Mouse (Mus musculus): ENCODE results near the gene BC034090.

Gene BC034090

DNA sequence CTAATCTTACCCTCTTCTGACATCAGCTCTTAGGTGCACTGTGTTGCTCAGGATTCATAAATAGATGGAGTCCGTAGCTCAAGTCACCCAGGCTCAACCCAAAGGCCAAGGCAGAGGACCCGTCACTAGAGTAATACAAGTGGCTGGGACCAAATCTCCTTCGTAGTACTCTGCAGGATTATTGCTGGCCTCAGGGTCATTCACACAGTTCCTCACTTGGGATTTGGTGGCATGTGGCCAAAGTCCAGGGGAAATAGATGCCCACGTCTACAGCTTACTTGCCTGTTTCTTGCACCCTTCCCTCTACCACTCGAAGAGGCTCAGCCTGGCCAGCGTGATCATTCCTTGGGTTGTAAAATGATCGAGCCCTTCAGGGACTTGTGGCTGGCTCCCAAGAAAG lies 30.3 kb downstream of the BC034090 start:
- no peak for DNase-seq

DNA sequence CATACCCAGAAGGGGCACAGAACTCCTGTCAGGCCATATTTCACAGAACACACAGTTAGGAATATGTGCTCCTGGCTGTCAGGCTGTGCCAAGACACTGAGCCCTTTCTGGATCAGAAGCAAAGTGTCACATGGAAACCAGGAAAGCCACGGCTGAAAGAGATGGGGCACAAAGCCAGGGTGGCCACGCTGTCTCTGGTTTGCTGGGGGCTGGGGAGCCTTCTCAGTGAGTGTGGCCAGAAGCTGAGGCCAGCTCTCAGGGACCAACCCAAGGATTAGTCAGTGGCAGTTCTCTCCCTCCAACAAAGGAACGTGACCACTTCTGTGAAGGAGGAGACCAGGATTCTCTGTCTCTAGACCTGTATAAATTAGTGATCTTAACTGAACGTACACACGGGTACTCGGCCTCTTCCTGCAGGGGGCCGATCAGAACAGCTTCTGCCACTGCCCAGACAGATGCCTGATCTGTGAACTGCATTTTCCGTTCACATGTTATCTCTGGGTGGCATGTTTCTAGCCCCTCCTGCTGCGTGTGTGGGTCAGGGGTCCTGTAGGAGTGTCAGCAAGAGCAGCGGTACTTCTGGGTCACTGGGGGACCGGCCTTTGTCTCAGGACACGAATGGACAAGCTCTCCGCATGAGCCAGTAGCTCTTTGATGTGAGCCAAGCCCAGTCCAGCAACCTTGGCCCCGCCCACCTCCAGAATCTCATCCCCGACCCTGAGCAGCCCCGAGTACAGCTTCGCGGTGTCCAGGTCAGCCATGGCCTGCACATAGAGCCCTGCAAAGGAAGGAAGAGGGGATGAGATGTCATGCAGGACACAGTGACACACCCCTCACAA lies 31.1 kb downstream of the BC034090 start:
- no peak for DNase-seq

DNA sequence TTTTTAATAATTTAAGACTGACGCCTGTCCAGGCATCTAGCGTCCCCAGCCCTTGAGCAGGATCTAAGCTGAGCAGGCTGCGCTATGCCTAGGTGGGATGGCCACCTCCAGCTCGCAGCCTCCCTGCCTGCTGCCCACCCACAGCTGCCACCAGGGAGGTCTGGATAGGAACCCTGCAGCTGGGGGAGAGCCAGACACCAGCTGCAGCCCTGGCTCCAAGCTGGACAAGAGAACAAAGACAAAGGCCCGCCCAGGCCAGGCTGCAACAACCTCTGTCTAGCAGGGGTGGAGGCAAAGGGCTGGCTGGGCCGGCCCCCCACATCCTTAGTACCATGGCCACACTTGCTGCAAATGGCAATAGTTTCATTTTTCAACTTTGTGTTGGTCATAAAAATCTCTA lies 31.8 kb downstream of the BC034090 start:
- peak; percentile 54 for DNase-seq

DNA sequence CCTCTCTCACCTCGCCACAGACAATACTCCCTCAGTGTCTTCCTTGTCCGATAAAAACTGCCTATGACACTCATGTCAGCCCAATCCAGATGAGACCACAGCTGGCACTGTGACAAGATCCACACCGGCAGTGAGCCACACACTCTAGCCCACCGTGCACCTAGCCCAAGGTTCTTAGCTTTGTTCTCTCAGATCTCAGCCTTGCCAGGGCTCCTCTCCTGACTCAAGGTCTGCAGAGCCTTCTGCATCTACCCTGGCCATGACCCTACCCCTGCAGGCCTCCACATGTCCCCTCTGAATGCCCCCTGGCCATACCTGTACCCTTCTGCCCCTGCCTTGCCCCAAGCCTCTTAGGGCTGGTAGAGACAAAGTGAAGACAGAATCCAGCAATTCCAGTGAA lies 32.2 kb downstream of the BC034090 start:
- DNase-seq: no peak

DNA sequence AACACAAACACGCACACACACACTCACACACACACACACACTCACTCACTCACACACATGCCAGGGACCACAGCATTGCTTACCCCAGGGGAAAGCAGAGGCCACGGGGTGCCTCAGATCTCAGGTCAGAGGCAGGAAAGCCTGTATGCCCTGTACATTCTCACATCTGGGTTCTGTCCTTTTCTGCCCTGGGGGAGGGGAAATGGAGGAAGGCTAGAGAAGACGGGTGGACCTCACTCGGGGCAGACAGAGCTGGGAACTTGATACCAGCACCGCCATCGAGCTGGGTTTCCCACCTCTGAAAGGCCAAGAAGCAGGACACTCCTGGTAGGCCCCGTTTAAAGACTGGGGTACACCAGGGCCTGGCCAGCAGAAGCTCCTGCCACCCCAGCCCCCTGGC lies 33.2 kb downstream of the BC034090 start:
- no peak for DNase-seq

DNA sequence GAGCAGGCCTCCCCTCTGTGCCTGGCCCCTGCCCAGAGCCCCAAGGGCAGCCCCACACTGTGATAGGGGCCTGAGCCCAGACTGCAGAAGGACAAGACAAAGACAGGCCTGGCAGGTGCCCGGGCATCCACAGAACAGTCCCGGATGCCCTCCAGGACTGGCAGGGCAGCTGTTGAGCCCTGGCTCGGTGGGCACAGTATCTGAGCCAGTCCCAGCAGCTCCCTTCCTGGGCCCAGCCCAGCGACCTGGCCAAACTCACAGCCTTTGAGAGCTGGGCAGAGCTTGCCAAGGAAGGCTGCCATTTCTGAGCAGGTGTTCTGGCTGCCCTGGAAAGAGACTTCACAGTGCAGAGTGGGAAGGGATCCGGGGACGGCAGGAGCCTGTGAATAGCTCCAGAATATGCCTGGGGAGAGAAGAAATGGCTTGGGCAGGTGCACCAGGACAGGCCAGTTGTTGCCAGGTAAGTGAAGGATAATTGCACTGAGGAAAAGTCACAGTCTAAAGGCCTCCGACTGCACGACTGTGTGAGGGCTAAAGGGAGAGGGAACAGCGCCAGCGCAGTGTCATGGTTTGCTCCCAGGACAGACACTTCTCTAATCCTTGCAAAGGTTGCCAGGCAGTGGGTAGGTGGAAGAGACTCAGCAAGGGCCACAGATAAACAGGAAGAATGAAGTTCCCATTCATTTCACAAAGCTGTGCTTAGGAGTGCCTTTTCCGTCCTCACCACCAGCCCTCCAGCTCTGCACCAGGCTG lies 34.1 kb downstream of the BC034090 start:
- DNase-seq: no peak

DNA sequence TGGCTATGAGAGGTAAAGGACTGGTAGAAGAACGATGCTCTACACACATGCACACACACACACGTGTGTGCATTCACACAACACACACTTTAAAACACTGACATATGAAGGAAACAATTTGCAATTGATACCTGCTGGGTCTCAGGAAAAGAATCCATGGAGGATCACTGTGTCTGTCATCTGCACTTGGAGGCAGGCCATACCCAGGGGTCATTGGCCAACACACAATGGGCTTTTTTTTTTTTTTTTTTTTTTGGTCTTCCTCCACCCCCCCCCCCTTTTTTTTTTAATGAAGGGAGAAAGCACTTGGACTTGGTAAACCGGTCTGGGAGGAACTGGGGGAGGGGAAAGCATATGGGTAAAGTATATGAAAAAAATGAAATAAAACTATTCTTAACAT lies 36.4 kb downstream of the BC034090 start:
- DNase-seq: no peak

DNA sequence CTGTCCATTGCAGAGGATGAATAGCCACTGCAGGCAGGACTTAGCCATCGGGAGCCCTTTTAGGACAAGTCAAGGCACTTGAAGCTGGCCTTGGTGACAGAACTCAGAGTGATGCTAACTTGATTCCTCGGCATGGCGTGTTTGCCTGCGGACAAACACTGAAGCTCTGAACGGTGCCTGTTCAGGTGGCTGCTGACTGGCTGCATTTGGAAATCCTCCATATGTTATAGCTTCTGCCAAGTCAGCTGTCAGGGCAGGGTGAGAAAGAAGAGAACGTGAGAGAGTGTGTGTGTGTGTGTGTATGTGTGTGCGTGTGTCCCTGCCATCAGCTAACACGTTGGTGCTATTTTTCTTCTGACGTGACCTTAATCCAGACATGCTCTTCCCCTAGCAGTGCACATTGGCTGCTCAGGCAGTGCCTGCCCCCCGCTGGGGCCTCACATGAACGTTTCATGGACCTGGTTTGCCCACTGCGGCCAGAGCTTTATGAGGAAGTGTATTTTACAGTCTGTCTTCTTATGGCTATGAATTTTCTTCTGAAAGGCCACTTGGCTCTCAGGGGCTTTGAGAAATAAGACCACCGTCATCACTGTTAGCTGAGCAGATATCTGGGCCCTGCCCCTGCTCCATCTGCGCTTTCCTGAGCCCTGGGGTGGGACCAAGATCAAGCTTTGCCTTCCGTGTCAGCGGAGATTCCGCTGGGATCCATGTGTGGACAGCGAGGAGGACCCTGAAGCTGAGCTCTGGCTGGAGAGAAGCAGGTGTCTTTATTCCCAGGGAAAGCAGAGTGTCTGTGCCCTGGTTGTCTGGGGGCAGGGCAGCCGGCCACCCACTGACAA lies 38.2 kb downstream of the BC034090 start:
- no peak for DNase-seq

DNA sequence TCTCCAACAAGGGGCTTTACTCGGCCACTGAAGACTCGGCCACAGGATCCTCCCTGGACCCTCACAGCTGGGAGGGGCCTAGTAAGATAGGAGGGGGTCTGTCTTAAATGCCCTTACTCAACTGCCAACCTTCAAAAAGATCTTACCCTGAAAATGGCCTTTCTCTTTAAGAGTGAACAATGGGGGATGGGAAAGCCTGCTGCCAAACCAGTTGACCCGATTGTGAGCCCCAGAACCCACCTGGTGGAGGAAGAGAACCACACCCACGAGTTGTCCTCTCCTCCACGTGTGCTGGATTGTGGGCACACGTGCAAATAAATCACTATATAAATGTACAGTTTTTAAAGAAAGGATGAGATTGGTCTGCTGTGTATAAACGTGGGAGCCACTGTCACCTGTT lies 38.9 kb downstream of the BC034090 start:
- DNase-seq: no peak

DNA sequence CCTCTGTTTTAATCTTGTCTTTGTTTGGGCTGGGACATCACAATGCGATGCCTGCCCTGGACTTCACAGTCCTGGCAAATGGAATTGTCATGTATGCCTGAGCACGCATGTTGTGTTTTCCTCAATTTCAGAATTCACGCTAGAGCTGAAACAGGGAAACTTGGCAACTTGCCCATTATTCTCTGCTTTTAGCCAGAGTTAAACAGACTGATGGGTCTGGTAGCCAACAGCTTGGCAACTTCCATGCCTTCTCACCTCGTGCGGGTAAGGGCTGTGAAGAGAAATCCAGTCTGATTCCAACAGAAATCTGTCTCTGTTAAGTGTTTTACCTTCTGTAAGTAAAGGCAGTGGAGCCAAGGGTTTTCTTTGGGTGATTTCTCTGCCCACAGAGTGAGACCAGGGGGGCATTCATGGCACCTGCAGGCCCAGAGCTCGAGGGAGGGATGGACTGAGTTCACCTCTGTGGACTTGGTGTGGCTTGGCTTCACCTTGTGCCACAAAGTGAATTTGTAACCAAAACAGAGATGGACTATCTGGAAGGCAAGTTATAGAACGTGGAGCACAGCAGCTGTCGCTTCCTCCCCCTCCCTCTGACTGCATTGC lies 39.6 kb downstream of the BC034090 start:
- DNase-seq: no peak

DNA sequence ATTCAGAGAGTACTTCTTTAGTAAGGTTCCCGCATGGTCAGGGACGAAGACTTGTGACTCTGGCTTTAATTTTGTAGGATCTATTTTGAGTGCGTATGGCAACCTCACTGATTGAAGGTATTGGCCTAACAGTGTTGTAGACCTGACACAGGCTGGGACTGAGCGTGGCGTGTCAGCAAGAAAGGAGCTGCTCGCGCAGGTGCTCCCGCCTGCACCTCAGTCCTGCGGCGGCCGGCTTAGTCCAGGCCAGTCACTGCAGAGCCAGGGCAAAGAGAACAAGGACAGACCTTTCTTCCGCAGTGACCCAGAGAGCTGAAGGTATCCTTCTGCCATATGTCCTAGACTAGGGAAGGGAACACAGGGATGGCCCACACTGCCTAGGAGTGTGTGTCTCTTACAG lies 40.3 kb downstream of the BC034090 start:
- no peak for DNase-seq

DNA sequence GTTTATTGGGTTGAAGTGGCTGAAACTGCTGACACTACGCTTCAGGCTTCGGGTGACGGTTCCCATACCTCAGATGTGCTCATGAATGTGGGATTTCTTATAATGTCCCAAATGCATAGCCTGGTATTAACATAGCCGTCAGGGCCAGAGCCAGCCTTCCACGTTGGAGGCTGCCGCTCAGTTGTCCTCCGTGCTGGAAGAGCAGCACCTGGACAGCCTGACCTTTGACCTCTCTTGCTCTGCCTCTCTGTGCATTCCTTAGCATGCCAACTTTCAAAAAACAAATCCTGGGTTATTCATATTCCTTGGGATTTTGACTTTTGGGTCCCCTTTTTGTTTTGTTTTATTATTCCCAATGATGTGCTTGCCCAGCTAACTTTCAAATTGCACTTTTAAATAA lies 41.1 kb downstream of the BC034090 start:
- DNase-seq: no peak

DNA sequence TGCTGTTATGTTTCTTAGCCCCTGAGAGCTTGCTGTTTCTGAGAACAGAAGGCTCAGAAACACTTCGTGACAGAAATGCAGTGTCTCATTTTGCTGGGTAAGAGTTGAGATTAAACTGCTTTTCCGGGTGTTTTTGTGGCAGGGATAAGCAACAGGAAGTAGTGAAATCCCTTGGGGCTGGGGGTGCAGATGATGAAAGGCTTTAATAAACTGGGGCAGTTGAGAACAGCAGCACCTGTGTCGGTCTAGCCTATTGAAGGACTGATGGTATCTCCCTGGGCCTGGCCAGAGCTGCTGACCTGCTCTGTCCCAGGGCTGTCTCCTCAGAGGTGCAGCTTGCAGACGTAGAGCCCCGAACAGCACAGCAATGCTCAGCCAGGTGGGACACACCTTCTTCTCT lies 41.8 kb downstream of the BC034090 start:
- no peak for DNase-seq

DNA sequence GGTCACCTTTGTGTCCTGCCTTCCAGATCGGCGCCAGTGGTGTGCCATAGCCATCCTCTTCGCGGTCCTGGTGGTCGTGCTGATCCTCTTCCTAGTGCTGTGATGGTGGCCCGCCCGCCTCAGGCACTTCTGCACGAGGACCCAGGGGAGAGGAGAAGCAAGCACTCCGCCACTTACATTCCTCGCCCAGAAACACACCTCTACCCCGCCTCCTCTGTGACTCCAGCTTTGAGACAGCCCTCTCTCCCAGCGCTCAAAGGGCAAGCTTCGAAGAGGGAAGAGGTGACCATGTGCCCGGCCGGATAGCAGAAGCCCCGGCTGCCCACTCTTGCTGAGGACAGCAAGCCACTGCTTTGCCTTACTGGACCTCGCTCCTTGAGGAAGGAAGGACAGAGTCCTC lies 42.3 kb downstream of the BC034090 start:
- DNase-seq: peak; percentile 52

DNA sequence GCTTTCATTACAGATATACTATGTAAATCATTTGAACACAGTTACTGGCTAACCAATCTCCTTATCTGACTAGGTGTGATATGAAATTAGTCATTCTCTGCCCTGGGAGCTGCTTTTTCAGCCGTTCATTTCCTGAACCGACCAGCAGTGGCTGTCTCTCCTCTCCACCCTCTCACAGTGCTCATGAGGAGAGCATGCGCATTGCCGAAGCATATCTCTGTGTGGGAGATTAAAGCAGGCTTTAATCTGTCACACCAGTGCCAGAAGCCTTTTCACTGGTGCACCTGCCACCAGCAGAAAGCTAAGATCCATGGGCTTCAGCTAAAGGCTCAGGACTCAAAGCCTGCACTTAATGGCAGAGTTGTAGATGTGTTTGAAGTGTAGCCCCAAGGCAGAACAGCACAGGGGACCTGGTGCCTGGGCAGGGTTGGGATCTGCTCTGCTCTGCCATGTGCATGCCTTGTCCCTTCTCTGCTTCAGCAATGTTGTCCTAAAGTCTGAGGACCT lies 42.8 kb downstream of the BC034090 start:
- DNase-seq: no peak

DNA sequence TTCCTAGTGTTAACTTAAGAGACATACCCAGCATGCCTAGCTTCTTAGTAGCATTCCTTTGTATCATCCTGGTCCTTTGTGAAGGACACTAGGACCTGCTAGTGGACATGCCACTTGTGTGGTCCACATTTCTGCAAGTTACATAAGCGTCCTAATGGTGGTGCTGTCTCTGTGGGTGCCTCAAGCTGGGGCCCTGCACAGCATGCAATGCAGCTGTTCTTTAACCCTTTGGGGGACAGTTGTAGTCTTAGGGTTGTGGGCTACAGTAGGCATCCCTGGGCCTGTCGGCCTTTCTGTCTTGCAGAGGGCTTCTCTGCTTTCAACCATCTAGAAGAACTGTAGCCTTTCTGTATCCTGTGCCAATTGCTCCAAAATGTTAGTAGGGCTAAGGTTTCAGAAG lies 43.3 kb downstream of the BC034090 start:
- DNase-seq: no peak

DNA sequence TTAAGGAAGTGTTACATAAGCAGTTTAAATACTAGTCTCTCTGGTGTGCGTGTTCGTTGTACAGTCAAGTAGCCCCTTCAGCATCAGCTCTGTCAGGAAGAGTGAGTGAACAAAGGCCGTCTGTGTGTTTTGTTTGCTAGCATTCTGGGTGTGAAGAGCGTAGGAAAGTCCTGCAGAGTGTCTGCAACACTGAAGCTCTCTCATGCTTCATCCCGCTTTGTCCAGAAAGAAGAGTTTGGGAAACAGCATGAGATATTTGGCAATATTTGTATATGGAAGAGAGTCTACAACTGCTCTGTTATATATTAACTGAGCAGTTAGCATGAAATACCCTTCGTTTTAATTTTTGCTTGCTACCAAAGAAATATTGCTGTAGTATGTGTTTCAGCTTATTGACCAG lies 44.7 kb downstream of the BC034090 start:
- no peak for DNase-seq

DNA sequence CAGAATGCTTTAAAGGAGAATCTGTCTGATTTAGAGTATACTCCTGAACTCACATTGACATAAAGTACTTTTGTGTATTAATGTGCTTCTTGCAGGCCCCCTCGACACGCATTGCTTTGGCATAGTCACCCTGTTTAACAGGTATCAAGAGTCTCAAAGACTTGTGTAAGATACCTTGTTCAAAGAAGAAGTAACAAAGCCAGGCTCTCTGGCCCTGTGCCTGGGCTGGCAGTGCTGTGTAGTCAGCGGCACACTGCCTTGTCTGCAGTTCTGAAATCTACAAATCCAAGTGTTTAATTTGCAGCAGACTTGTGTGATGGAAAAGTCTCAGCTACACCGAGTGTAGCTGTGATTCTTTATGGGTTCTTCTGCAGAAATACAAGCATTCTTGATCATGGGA lies 47.6 kb downstream of the BC034090 start:
- peak; percentile 79 for DNase-seq

DNA sequence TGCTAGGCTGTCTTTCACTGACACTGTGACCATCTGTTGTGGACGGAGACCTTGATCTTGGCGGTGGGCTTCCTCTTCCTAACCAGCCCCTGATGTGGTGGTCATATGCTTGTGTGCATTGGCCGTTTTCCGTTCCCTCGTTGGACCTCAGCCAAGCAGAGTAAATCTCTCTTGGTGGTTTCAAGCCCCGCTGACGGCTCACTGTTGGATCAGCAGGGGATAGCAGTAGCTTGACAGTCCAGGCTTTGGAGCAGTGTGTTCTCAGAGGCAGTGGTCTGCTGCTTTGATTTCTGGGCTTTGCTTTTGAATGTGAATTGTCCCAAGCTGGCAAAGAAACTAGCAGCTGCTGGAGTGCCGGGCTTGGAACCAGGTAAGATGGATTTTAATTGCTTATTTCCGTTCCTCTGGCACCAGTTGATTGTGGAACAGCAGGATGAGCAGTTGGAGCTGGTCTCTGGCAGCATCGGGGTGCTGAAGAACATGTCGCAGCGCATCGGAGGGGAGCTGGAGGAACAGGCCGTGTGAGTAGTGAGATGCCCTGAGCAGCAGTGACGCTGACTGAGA lies 51.4 kb downstream of the BC034090 start:
- DNase-seq: no peak

DNA sequence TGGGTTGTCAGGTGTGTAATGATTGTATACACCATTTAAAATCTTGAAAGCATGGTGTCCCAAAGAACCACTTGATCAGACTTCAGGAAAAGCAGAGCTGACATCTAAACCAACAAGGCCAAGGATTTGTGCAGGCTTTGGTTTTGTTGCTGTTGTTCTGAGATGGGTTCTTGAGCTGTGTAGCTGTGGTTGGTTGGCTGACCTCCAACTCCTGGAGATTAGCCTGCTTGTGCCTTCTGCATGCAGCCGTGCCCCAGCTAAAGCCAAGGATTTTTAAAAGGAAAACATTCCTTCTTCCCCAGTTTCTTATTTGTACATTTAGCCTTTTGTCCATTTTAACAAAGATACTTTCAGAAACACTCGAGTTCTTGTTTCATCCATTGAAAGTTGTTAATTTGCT lies 52.6 kb downstream of the BC034090 start:
- DNase-seq: no peak

DNA sequence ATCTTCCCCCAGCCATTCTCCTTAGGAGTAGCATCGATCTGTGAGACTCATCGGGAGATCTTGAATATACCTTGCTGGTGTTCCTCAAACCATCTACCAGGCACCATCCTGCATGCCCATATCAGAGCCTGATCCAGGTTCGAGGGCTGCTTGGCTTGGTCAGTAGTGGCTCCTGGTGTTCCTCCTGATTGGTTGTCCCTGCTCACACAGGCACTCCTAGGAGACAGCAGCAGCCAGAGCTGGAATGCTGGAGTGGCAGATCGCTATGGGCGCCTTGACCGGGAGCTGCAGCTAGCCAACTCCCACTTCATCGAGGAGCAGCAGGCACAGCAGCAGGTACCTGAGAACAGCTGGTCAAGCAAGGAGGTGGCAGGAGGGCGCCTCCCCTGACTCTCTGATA lies 53.0 kb downstream of the BC034090 start:
- no peak for DNase-seq

DNA sequence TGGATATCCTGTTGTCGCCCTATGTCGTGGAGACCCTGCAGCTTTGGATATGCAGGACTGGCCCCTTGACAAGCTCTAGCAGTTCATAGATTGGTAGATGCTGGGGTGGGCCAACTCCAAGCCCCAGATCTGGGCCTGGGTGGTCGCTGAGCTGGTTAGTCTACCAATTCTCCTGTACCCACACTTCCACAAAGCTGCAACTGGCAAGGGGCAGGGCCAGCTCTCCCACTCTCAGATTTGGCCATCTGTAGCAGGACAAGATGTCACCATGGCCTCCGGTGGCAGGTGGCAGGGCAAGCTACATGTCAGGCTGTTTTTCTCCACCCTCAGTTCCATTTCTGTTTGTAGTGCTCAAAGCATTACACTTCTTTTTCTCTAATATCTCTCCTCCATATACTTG lies 55.6 kb downstream of the BC034090 start:
- DNase-seq: no peak

DNA sequence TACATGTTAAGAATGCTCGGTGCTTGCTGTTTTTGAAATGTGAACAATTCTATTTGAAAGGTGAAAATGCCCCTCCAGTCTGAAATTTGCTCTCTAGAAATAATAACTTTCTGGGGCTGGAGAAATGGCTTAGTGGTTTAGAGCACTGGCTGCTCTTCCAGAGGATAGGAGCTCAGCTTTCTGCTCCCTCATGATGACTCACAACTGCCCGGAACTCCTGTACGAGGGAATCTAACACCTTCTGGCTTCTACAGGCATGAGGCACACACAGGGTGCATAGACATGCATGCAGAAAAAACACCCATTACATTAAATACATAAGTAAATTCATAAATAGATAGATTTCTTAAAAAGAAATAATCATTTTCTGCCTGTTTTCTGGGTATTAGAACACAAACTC lies 60.1 kb downstream of the BC034090 start:
- no peak for DNase-seq
